Mouse (Mus musculus) liver, postnatal 0 days (tissue): ENCODE results near the gene Anks1b. TPM values are rescaled to one million over a fixed set of nuclear protein-coding genes. Genes with fewer than 3 reads are reported as not detected.

Experiments used
- ATAC-seq: fragments of 200-750 bp; cut with Nextera tagmentation; 2 replicates; pipeline ENCODE4 v1.8.0; 2017; ENCODE audit warnings: mild to moderate bottlenecking, moderate library complexity
- DNase-seq: peaks from one replicate; pipeline ENCODE4 v3.0.0-alpha.2; 2016
- H3K27ac ChIP-seq: fragments of 300-500 bp; sonication (generic); 2 replicates; pipeline ENCODE4 v1.5.1; 2014; ENCODE audit warnings: antibody characterized with exemption, moderate library complexity, mild to moderate bottlenecking, low read depth
- H3K27me3 ChIP-seq: fragments of 300-500 bp; sonication (generic); 2 replicates; pipeline ENCODE4 v1.6.1; 2014; ENCODE audit warnings: low read length, control low read depth, mixed read lengths; ENCODE audit not compliant: insufficient read depth
- H3K36me3 ChIP-seq: fragments of 300-500 bp; sonication (generic); replicated peaks from 2 replicates; pipeline ENCODE4 v1.6.1; 2014; ENCODE audit warnings: mild to moderate bottlenecking, control low read depth, low read length, moderate library complexity, mixed read lengths; ENCODE audit not compliant: insufficient read depth
- H3K4me1 ChIP-seq: fragments of 300-500 bp; sonication (generic); 2 replicates; pipeline ENCODE4 v1.6.1; 2014; ENCODE audit warnings: antibody characterized with exemption, mild to moderate bottlenecking, control low read depth; ENCODE audit not compliant: insufficient read depth
- H3K4me2 ChIP-seq: fragments of 300-500 bp; sonication (generic); 2 replicates; pipeline ENCODE4 v1.6.1; 2014; ENCODE audit warnings: low read depth, mild to moderate bottlenecking, low read length, moderate library complexity, mixed read lengths
- H3K4me3 ChIP-seq: fragments of 300-500 bp; sonication (generic); 2 replicates; pipeline ENCODE4 v1.5.1; 2014; ENCODE audit warnings: low read depth, low read length
- H3K9ac ChIP-seq: fragments of 300-500 bp; sonication (generic); replicated peaks from 2 replicates; pipeline ENCODE4 v1.6.1; 2014; ENCODE audit warnings: mild to moderate bottlenecking, moderate library complexity
- H3K9me3 ChIP-seq: fragments of 300-500 bp; sonication (generic); 2 replicates; pipeline ENCODE4 v1.6.1; 2016; ENCODE audit warnings: mild to moderate bottlenecking, control low read depth, low read length, mixed read lengths
- CTCF ChIP-seq: sonication (generic); IDR thresholded peaks from 2 replicates; pipeline ENCODE4 v1.5.1; 2016; ENCODE audit warnings: antibody characterized with exemption, low read depth
- EP300 ChIP-seq: IDR thresholded peaks from 2 replicates; pipeline ENCODE4 v1.6.1; 2016; ENCODE audit warnings: antibody characterized with exemption, low read depth, mild to moderate bottlenecking
- whole genome bisulfite sequencing: fragments of 180-500 bp; shearing (Covaris S2); extraction: QIAGEN DNeasy Blood & Tissue Kit; methylation state at CpG from one replicate; pipeline ENCODE4 v1.1.7; 2014; ENCODE audit not compliant: insufficient replicate concordance; 5-methylcytosine and 5-hydroxymethylcytosine counted together
- polyA plus RNA-seq: library from polyadenylated mRNA; unstranded; fragments of >200 nt; fragmentation: Nextera tagmentation; extraction: Ambion mirVana; gene quantifications from 2 replicates; pipeline ENCODE4 v1.2.1, GENCODE M21; 2015

The Anks1b gene
- polyA plus RNA-seq, 1 experiment from 2014 or later = not detected

GRCm38 (mm10) chr10:90607586-90607985, 734.3 kb downstream of the Anks1b start:
- Histone ChIP-seq H3K36me3 (no peaks in the 10 kb centered on the region), H3K4me1 (no peaks in the 10 kb centered on the region), H3K27ac (no peak overlapping the region), H3K9ac (no peak overlapping the region), H3K4me3 (no peak overlapping the region), H3K9me3 (no peaks in the 10 kb centered on the region), H3K4me2 (no peak overlapping the region), H3K27me3 (no peaks in the 10 kb centered on the region)
- no peak for ATAC-seq
- TF ChIP-seq EP300 (no peak), CTCF (no peak)
- 55% methylated on average over 3 of the region's 3 CpGs for WGBS
- DNase-seq = no peak

- Histone ChIP-seq H3K27ac (no peak overlapping the region), H3K4me2 (no peak overlapping the region), H3K4me1 (no peaks in the 10 kb centered on the region), H3K36me3 (no peaks in the 10 kb centered on the region), H3K9me3 (no peaks in the 10 kb centered on the region), H3K9ac (no peak overlapping the region), H3K4me3 (no peak overlapping the region), H3K27me3 (no peaks in the 10 kb centered on the region)
- 80% methylated on average over 7 of the region's 7 CpGs for WGBS
- ATAC-seq (no peak), DNase-seq (no peak)
- TF ChIP-seq CTCF (no peak), EP300 (no peak)
Measured at GRCm38 (mm10) chr10:90609437-90609836, 736.1 kb downstream of the Anks1b start.

GRCm38 (mm10) chr10:90613051-90613450, 739.7 kb downstream of the Anks1b start:
- DNase-seq (no peak), ATAC-seq (no peak)
- 83% methylated on average over 3 of the region's 3 CpGs for WGBS
- no peak overlapping the region for H3K4me2 ChIP-seq
- TF ChIP-seq CTCF (no peak), EP300 (no peak)
- H3K4me3 ChIP-seq = no peak overlapping the region
- H3K27me3 ChIP-seq = no peaks in the 10 kb centered on the region
- H3K9me3 ChIP-seq = no peaks in the 10 kb centered on the region
- no peaks in the 10 kb centered on the region for H3K4me1 ChIP-seq
- no peak overlapping the region for H3K9ac ChIP-seq
- no peaks in the 10 kb centered on the region for H3K36me3 ChIP-seq
- H3K27ac ChIP-seq = no peak overlapping the region

- Histone ChIP-seq H3K9ac (no peak overlapping the region), H3K4me2 (no peak overlapping the region), H3K36me3 (no peaks in the 10 kb centered on the region), H3K4me3 (no peak overlapping the region), H3K4me1 (no peaks in the 10 kb centered on the region), H3K27ac (no peak overlapping the region), H3K27me3 (no peaks in the 10 kb centered on the region), H3K9me3 (no peaks in the 10 kb centered on the region)
- WGBS = 56% methylated on average over 2 of the region's 2 CpGs
- TF ChIP-seq EP300 (no peak), CTCF (no peak)
- DNase-seq (no peak), ATAC-seq (no peak)
Measured at GRCm38 (mm10) chr10:90615196-90615595, 741.9 kb downstream of the Anks1b start.

- no peak for DNase-seq
- no peak for TF ChIP-seq EP300
- no peak for TF ChIP-seq CTCF
- H3K27ac ChIP-seq = no peak overlapping the region
- no peaks in the 10 kb centered on the region for H3K9me3 ChIP-seq
- H3K4me3 ChIP-seq = no peak overlapping the region
- no peak overlapping the region for H3K4me2 ChIP-seq
- no peaks in the 10 kb centered on the region for H3K4me1 ChIP-seq
- H3K36me3 ChIP-seq = no peaks in the 10 kb centered on the region
- ATAC-seq = no peak
- 73% methylated on average over 2 of the region's 2 CpGs for WGBS
- H3K27me3 ChIP-seq = no peaks in the 10 kb centered on the region
- H3K9ac ChIP-seq = no peak overlapping the region
Measured at GRCm38 (mm10) chr10:90616622-90617021, 743.3 kb downstream of the Anks1b start.

GRCm38 (mm10) chr10:90617664-90618296, 744.5 kb downstream of the Anks1b start:
- Histone ChIP-seq H3K4me3 (no peak overlapping the region), H3K4me1 (no peaks in the 10 kb centered on the region), H3K27ac (no peak overlapping the region), H3K9ac (no peak overlapping the region), H3K27me3 (no peaks in the 10 kb centered on the region), H3K4me2 (no peak overlapping the region), H3K9me3 (no peaks in the 10 kb centered on the region), H3K36me3 (no peaks in the 10 kb centered on the region)
- ATAC-seq = no peak
- no peak for TF ChIP-seq CTCF
- TF ChIP-seq EP300 = no peak
- DNase-seq = no peak
- WGBS = 70% methylated on average over 7 of the region's 7 CpGs

GRCm38 (mm10) chr10:90627532-90627931, 754.2 kb downstream of the Anks1b start:
- WGBS = 70% methylated on average over 5 of the region's 5 CpGs
- no peak overlapping the region for H3K27ac ChIP-seq
- DNase-seq (no peak), ATAC-seq (no peak)
- no peaks in the 10 kb centered on the region for H3K9me3 ChIP-seq
- no peaks in the 10 kb centered on the region for H3K4me1 ChIP-seq
- no peaks in the 10 kb centered on the region for H3K36me3 ChIP-seq
- H3K4me3 ChIP-seq = no peak overlapping the region
- no peak overlapping the region for H3K4me2 ChIP-seq
- no peaks in the 10 kb centered on the region for H3K27me3 ChIP-seq
- no peak for TF ChIP-seq CTCF
- no peak overlapping the region for H3K9ac ChIP-seq
